Mouse (Mus musculus): Measurements from ENCODE around the gene Tmem150a. TPM values are rescaled to one million over a fixed set of nuclear protein-coding genes. Genes with fewer than 3 reads are reported as not detected.

The Tmem150a gene
- total and polyA plus RNA-seq, 2 experiments from 2014 or later: 12.9 to 28.5 TPM

DNA sequence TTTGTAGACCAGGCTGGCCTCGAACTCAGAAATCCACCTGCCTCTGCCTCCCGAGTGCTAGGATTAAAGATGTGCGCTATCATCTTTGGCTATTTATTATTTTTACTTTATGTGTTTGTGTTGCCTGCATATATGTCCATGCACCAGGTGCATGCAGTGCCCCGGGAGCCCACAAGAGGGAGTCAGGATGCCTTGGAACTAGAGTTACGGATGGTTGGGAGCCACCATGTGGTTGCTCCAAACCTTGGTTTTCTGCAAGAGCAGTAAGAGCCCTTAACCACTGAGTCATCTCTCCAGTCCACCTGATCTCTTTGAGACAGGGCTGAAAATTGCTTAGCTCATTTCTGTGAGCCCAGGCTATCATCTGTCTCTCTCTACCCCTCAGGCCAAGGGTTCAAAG is 51.9 kb downstream of the Tmem150a start:
- H3K4me3 ChIP-seq (ENCODE audit: low read depth, low read length): no peak overlapping the region
- H3K36me3 ChIP-seq (ENCODE audit: insufficient read depth, low read length): no peaks in the 10 kb centered on the region
- H3K9ac ChIP-seq (replicated peaks; ENCODE audit: low read length, poor library complexity, severe bottlenecking): no peak overlapping the region
- 8% methylated on average over 5 of the region's 5 CpGs for WGBS
- H3K4me2 ChIP-seq (ENCODE audit: low read depth, low read length, poor library complexity, severe bottlenecking): no peak overlapping the region
- peak; percentile 93 for TF ChIP-seq CTCF (IDR thresholded peaks at IDR 0.05)
- no peaks in the 10 kb centered on the region for H3K9me3 ChIP-seq (ENCODE audit: low read length)
- no peaks in the 10 kb centered on the region for H3K27me3 ChIP-seq (ENCODE audit: insufficient read depth, low read length)
- peak; percentile 89 for DNase-seq (ENCODE audit: low spot score)
- no peak overlapping the region for H3K27ac ChIP-seq (ENCODE audit: low read depth, low read length)
- ATAC-seq (ENCODE audit: low FRiP score): peak; percentile 62
- H3K4me1 ChIP-seq (ENCODE audit: insufficient read depth, low read length): no peaks in the 10 kb centered on the region

Other genes with a start within 250 kb of the Tmem150a start
- gene Atoh8, start 119.9 kb upstream of the Tmem150a start, total RNA-seq (2014; rRNA removed): 1.8 and 3.7 TPM in 2 replicates
- gene Atoh8, start 119.9 kb upstream of the Tmem150a start, polyA plus RNA-seq (2015; fragmentation: Nextera tagmentation; extraction: Ambion mirVana): 1.9 and 2.3 TPM in 2 replicates
- gene Sftpb, start 50.8 kb upstream of the Tmem150a start, total RNA-seq (2014; rRNA removed): 1.9 and 3.0 TPM in 2 replicates
- 0.19 and 0.20 TPM in 2 replicates for gene Sftpb, start 50.8 kb upstream of the Tmem150a start, polyA plus RNA-seq (2015; fragmentation: Nextera tagmentation; extraction: Ambion mirVana)
- gene Usp39, start 10.3 kb upstream of the Tmem150a start, total RNA-seq (2014; rRNA removed): 43.7 and 45.3 TPM in 2 replicates
- gene Usp39, start 10.3 kb upstream of the Tmem150a start, polyA plus RNA-seq (2015; fragmentation: Nextera tagmentation; extraction: Ambion mirVana): 34.5 and 35.5 TPM in 2 replicates
- gene 0610030E20Rik, start 8.1 kb upstream of the Tmem150a start, total RNA-seq (2014; rRNA removed): 9.5 and 10.0 TPM in 2 replicates
- 13.3 and 14.7 TPM in 2 replicates for gene 0610030E20Rik, start 8.1 kb upstream of the Tmem150a start, polyA plus RNA-seq (2015; fragmentation: Nextera tagmentation; extraction: Ambion mirVana)
- 64.5 and 87.3 TPM in 2 replicates for gene Rnf181, start 11.5 kb downstream of the Tmem150a start, total RNA-seq (2014; rRNA removed)
- 120 and 131 TPM in 2 replicates for gene Rnf181, start 11.5 kb downstream of the Tmem150a start, polyA plus RNA-seq (2015; fragmentation: Nextera tagmentation; extraction: Ambion mirVana)
- 6.5 and 19.3 TPM in 2 replicates for gene Vamp5, start 25.0 kb downstream of the Tmem150a start, total RNA-seq (2014; rRNA removed)
- 14.4 and 14.5 TPM in 2 replicates for gene Vamp5, start 25.0 kb downstream of the Tmem150a start, polyA plus RNA-seq (2015; fragmentation: Nextera tagmentation; extraction: Ambion mirVana)
- gene Vamp8, start 35.3 kb downstream of the Tmem150a start, total RNA-seq (2014; rRNA removed): 6.0 and 11.6 TPM in 2 replicates
- 23.7 and 24.8 TPM in 2 replicates for gene Vamp8, start 35.3 kb downstream of the Tmem150a start, polyA plus RNA-seq (2015; fragmentation: Nextera tagmentation; extraction: Ambion mirVana)
- 18.8 and 19.0 TPM in 2 replicates for gene Ggcx, start 58.9 kb downstream of the Tmem150a start, total RNA-seq (2014; rRNA removed)
- 10.7 and 11.0 TPM in 2 replicates for gene Ggcx, start 58.9 kb downstream of the Tmem150a start, polyA plus RNA-seq (2015; fragmentation: Nextera tagmentation; extraction: Ambion mirVana)
- gene Mat2a, start 84.1 kb downstream of the Tmem150a start, total RNA-seq (2014; rRNA removed): 120 and 150 TPM in 2 replicates
- 279 and 298 TPM in 2 replicates for gene Mat2a, start 84.1 kb downstream of the Tmem150a start, polyA plus RNA-seq (2015; fragmentation: Nextera tagmentation; extraction: Ambion mirVana)
- 0.28 TPM in 1 of 2 replicates, not detected in the other for gene Sh2d6, start 166.3 kb downstream of the Tmem150a start, total RNA-seq (2014; rRNA removed)
- gene Sh2d6, start 166.3 kb downstream of the Tmem150a start, polyA plus RNA-seq (2015; fragmentation: Nextera tagmentation; extraction: Ambion mirVana): 0.25 and 0.48 TPM in 2 replicates
- gene Capg, start 188.9 kb downstream of the Tmem150a start, total RNA-seq (2014; rRNA removed): 6.7 and 12.2 TPM in 2 replicates
- gene Capg, start 188.9 kb downstream of the Tmem150a start, polyA plus RNA-seq (2015; fragmentation: Nextera tagmentation; extraction: Ambion mirVana): 6.3 and 8.0 TPM in 2 replicates
- 12.5 and 18.3 TPM in 2 replicates for gene Elmod3, start 243.0 kb downstream of the Tmem150a start, total RNA-seq (2014; rRNA removed)
- 16.0 and 17.9 TPM in 2 replicates for gene Elmod3, start 243.0 kb downstream of the Tmem150a start, polyA plus RNA-seq (2015; fragmentation: Nextera tagmentation; extraction: Ambion mirVana)
- gene Retsat, start 243.0 kb downstream of the Tmem150a start, total RNA-seq (2014; rRNA removed): 4.4 and 4.5 TPM in 2 replicates
- gene Retsat, start 243.0 kb downstream of the Tmem150a start, polyA plus RNA-seq (2015; fragmentation: Nextera tagmentation; extraction: Ambion mirVana): 6.8 and 7.5 TPM in 2 replicates

Measured in midbrain, postnatal 0 days (tissue).